Mouse (Mus musculus): ENCODE measurements around the gene Lgals4.
"Not testable (repeated sequence)": the region's sequence is repeated elsewhere in the genome, so short reads cannot be mapped to it uniquely, and the experiment has no call there.

Gene Lgals4

GRCm38 (mm10) chr7:28865481-28866300 is 32.0 kb downstream of the Lgals4 start:
- peak; percentile 77 for DNase-seq (ENCODE audit: inconsistent ontology term)

- no peak for DNase-seq (ENCODE audit: inconsistent ontology term)
Observed at GRCm38 (mm10) chr7:28866769-28867507, 33.3 kb downstream of the Lgals4 start.

- peak; percentile 77 for DNase-seq (ENCODE audit: inconsistent ontology term)
Observed at GRCm38 (mm10) chr7:28867508-28868340, 34.1 kb downstream of the Lgals4 start.

- no peak for DNase-seq (ENCODE audit: inconsistent ontology term)
Observed at GRCm38 (mm10) chr7:28870901-28871664, 37.4 kb downstream of the Lgals4 start.

- DNase-seq (ENCODE audit: inconsistent ontology term): no peak
Observed at GRCm38 (mm10) chr7:28874565-28874964, 40.9 kb downstream of the Lgals4 start.

- DNase-seq (ENCODE audit: inconsistent ontology term): no peak
Observed at GRCm38 (mm10) chr7:28876099-28876498, 42.4 kb downstream of the Lgals4 start.

- DNase-seq (ENCODE audit: inconsistent ontology term): no peak
Observed at GRCm38 (mm10) chr7:28877155-28877554, 43.5 kb downstream of the Lgals4 start.

- DNase-seq (ENCODE audit: inconsistent ontology term): no peak
Observed at GRCm38 (mm10) chr7:28877856-28878255, 44.2 kb downstream of the Lgals4 start.

- DNase-seq (ENCODE audit: inconsistent ontology term): no peak
Observed at GRCm38 (mm10) chr7:28879606-28880005, 46.0 kb downstream of the Lgals4 start.

GRCm38 (mm10) chr7:28880554-28880953 is 46.9 kb downstream of the Lgals4 start:
- DNase-seq (ENCODE audit: inconsistent ontology term): no peak

GRCm38 (mm10) chr7:28881199-28881598 is 47.5 kb downstream of the Lgals4 start, which contains the start of gene Capn12:
Capn12 (plus strand) TSS chr7:28881422.
- DNase-seq (ENCODE audit: inconsistent ontology term): no peak

GRCm38 (mm10) chr7:28883039-28883438 is 49.4 kb downstream of the Lgals4 start:
- DNase-seq (ENCODE audit: inconsistent ontology term): no peak

GRCm38 (mm10) chr7:28883704-28884103 is 50.0 kb downstream of the Lgals4 start:
- DNase-seq (ENCODE audit: inconsistent ontology term): not testable (repeated sequence)

GRCm38 (mm10) chr7:28886486-28886885 is 52.8 kb downstream of the Lgals4 start:
- no peak for DNase-seq (ENCODE audit: inconsistent ontology term)

- DNase-seq (ENCODE audit: inconsistent ontology term): peak; percentile 46
Observed at GRCm38 (mm10) chr7:28888701-28889161, 55.1 kb downstream of the Lgals4 start.
